Mouse (Mus musculus) CH12F3 (cell line): ENCODE results near the gene Olfr13.
"Not testable (repeated sequence)": the region's sequence is repeated elsewhere in the genome, so short reads cannot be mapped to it uniquely, and the experiment has no call there.

Experiments
- in situ Hi-C: fragments of 300-500 bp; cut with MboI; formaldehyde crosslinking; loops from 2 replicates; pipeline ENCODE4 v1.14.3; 2020; ENCODE audit warnings: low sequenced_read_pairs

Gene Olfr13

DNA sequence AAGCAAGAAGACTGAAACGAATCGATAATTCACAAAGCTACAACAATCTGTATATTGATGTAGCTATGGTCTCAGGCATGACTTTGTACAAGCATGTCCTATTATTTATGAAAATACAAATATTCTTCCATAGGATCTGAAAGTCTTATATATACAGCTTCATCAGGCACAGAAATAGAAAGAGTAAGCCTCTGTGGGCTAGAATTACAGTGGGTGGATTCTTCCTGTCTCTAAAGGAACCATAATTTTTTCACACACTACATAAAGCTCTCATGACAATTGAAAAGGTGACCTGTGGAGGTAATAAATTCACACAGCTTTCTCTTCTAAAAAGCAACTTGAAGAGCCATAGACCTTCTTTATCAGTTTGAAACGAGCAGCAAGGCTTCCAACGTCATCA, at the start of gene Olfr13:
TSS of gene Olfr13 (plus strand) at position 301 of the 400 bp plus-strand sequence.
- in situ Hi-C loops, result no loop called here

DNA sequence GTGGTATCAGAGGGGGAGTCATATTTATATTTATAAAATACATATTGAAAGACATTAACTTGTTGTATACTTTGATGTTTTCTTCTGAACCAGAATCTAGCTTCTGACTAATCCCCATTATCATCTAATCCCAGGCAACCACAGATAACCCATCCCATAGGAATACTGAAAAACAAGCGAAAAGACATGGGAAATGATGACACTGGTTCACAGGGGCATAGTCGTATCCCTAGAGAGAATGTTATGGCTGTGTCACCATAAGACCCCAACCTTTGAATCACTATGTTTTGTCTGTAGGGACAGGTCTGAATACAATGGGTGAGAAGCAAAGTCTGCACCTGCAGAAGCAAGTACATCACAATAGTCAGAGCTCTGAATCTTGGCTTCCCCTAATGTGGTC, 25.7 kb upstream of the Olfr13 start, which contains the start of gene Olfr237-ps1:
TSS of gene Olfr237-ps1 (plus strand) at position 301 of the 400 bp plus-strand sequence.
- in situ Hi-C loops, result not testable (repeated sequence)

DNA sequence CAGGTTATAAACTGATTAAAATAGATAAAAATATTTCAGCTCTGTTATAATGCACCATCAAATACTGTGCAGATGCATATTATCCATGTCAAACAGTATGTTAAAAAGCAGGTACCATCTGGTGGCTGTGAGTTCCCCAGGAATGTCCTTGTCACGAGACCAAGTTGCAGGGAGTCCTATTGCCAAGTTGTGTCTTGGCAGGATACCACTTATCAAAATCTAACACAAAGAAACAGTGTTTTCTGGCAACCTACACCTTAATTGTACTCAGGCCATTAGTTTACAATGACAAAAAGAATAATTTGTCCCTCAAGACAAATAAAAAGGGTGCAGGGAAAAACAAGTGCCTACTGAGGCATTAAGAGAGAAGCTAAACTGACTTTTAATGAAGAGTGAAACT, 12.4 kb upstream of the Olfr13 start:
- in situ Hi-C loops, result no loop called here

DNA sequence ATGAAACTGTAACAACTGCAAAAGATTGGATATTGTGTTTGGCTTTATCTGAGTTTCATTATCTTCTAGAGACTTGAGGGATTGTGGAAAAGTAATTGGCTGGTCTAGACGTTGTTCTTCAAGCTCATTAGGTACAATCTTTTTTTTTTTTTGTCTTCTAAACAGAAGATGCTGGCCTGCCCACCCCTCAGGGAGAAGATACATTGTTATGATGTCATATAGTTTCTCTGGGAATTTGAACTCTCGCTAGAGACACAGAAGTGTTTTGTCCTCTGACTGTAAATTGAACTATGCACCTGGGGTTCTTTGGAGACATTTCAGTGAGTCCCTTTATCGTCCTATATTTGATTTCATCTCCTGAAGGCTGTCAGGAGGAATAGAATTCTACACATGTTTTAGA, 9.0 kb upstream of the Olfr13 start, which contains the start of gene Olfr437:
TSS of gene Olfr437 (plus strand) at position 301 of the 400 bp plus-strand sequence.
- in situ Hi-C loops, result no loop called here

DNA sequence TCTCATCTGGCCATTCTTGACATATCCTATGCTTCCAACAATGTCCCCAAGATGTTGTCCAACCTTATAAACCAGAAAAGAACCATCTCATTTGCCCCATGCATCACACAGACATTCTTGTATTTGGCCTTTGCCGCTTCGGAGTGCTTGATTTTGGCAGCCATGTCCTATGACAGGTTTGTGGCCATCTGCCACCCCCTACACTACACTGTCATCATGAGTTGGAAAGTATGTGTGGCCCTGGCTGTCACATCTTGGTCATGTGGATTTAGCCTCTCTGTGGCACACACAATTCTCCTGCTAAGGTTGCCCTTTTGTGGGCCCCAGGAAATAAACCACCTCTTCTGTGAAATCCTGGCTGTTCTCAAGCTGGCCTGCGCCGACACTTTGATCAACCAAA, 4.7 kb upstream of the Olfr13 start:
- in situ Hi-C loops, result no loop called here

DNA sequence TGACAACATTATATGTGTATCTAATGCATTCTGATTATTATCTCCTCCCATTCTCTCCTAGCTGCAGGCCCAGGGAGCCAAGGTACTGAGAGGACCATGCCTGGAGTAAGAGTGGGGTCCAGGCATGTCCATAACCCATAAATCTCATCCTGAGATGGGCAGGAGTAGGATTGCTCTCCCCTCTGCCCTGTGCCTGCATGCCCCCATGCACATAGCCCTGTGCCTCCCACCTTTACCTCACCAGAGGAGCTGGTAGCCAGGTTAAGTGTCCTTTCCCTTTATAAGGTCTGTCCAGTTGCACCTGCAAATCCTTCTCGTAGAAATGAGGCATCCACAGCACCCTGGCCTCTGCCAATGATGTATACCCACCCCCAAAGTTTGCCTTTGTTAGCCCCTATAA, 6.2 kb downstream of the Olfr13 start:
- in situ Hi-C loops, result no loop called here

DNA sequence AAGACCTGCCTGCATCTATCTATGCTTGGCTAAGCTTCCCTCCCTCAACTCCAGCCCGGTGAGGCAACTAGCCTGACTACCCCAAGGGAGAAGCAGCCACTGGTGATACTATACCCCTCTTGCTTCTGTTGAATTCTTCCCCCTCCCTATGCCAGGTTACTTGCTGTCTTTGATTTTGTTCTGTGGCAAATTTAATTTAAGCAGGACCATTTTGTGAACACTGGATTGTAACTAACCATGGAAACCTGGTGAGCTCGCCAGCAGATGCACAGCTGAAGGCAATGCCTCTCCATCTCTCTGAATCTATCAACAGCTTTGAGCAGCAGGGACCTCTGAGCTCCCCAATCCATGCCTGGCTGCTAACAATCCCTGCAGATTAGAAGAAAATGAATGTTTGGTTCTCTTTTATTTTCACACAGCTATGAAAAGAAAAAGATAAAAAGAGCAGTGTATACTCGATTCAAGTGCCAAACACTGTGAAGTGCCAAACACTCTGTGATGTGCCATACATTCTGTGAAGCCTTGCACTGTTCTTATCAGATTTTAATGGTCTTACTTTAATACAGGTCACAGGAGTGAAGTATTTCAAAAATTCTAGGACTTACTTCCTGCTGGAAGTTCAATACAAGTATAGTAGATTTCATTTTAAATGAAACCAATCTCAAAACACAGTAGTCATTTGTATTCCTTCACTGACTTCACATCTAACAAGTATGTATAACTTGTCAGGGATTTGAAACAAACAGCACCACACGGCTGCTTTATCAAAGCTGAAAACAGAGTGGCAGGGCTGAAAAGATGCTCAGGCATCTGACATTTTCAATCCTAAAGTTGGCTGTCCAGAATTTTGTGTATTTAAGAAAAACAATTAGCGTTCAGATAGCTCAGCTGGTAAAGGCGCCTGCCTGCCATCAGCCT, 6.9 kb downstream of the Olfr13 start:
- in situ Hi-C loops, result no loop called here

DNA sequence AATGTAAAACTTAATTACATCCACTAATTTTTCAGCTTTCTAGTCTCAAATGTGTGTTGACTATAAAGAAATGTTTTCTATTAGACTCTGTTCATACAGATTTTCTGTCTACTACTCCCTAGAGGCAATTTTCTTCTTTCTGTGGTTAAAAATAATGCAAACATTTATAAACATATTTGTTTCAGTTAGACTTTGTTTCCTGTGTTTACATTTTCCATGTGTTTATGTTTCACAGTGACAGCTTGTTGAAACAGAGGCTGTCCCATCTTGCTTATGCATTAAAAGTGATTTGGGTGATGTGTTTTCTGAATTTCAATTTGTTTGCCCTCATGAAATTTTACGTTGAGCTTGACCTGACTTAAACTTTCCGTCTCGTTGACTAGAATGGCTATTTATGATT, 19.0 kb downstream of the Olfr13 start:
- in situ Hi-C loops, result no loop called here

DNA sequence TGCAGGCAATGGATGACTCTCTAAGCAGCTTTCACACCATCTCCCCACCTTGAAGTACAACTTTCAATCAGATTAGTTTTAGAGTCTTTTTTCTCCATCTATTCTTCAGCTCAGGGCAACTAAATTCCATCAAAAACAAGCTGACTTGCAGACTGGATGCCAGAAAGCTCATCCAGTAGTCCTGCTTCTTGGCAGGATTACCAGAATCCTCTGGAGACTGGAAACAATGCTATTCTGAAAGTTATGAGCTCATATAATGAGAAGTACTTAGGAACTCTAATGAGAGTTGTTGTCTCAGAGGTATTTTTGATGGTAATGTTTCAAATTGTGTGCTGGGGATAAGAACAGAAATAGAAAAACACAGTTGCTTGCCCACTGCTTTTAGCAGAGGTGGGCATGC, 24.8 kb downstream of the Olfr13 start, which contains the start of gene Olfr435:
TSS of gene Olfr435 (plus strand) at position 366 of the 400 bp plus-strand sequence.
- in situ Hi-C loops, result no loop called here

DNA sequence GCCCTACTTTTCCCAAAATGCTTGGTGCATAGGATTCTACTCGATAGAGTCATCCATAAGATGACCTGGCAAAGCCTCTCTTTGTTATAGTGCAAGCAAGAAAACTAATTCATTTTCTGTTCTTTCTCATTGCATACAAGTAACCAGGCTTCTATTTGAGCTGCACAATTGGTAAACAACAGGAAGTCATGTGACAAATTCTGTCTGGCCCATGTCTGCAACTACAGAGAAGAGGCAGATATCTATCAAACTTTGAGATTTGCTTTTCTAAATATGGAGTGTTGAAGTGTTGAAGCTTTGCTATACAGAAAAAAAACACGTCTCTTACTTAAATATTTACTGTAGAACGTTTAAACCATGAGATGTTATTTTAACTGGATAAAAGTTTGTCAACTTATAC, 26.2 kb downstream of the Olfr13 start:
- in situ Hi-C loops, result no loop called here

DNA sequence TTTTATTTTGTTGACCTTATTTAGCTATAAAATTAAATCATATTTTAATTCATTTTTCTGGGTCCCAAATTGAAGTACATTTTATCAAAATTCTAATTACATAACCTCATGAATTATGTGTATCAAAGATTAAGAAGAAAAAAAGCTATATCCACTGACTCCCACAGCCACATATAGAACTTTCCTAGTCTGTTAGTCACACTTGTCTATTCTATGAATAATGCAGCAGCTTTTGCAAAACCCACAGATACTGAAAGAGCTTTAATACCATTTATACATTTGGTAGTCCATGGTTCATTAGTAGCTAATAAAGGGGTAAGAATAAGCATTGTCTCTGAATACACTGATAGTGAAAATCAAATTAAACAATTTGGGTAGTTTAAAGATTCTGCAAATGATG, 30.8 kb downstream of the Olfr13 start:
- in situ Hi-C loops, result no loop called here

DNA sequence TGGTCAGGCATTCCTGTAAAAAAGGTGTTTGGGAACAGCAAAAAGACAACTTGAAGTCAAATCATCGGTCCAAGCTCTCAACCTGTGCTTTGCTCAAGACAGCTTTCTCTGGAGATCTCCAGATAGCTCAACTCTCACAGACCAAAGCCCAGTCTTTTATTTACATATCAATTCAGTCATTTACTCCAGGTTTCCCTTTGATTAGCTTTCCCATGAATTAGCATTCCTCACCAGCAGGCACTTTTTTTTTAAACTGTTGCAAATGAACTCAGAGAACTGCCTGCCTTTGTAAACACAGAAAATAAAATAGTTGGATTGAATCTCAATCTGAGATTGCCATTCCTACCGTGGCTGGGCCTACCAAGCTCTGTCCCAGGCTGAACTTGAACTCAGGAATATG, 33.4 kb downstream of the Olfr13 start:
- in situ Hi-C loops, result no loop called here

DNA sequence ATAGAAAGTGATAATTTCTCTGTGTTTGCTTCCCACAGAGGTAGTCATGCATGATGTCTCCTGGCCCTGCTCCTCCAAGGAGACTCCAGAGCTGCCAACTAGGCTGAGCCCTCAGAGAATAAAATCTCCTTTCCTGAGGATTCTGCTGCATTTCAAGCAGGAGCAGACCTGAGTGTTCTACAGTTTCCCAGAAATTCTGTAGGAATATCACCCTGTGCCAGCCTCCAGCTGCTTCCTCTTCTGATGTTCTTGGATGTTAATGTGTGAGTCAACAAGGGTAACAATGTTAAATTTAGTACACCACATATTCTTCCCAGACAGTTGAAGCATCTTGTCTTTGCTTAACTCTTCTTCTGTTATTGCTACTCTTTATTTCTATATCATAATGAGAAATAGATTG, 40.9 kb downstream of the Olfr13 start, which contains the start of gene Olfr434:
TSS of gene Olfr434 (plus strand) at position 149 of the 400 bp plus-strand sequence.
- in situ Hi-C loops, result not testable (repeated sequence)
